Mouse (Mus musculus): Measurements from ENCODE around the gene Tmem109.

The Tmem109 gene

DNA sequence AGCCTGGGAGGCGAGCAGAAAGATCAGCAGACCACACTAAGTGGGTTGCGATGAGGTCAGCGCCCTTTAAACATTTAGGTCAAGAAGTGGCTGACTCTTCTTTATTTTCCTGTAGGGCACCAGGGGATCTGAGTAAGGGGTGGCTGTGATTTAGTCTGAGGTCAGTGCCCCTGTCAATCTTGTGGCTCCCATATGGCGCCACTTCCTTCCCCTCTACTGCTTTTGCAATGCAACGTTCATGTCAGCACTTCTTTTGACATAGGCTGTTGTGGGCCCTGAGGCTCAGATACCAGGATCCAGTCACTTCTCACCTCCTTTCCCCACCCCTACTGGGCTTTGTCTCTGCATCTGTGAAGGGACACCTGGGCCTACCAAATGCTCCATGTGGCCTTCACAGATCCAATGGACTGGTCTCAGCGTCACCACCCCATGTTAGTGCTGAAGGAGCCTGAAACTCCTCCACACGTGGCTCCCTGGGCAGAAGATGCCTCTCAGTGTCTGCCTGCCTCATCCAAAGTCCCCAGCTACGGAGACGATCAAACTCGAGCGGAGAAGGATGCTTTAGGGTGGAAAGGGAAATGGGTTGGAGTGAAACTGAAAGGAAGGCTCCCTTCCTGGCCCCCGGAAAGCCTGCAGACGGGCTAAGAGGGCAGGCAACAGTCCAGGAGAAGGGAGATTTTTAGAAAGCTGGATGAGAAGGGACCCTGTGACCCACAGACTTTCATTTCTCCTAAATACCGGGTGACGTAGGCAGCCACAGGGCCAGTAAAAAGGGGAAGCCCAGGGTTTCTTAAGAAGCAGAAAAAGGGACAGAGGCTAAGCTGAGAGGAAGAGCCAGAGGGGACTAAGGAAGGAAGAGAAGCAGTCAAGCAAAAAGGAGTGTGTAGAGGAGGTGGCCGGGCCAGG is 39.8 kb downstream of the Tmem109 start:
- DNase-seq (ENCODE audit: low read depth, low spot score), result peak; percentile 54

DNA sequence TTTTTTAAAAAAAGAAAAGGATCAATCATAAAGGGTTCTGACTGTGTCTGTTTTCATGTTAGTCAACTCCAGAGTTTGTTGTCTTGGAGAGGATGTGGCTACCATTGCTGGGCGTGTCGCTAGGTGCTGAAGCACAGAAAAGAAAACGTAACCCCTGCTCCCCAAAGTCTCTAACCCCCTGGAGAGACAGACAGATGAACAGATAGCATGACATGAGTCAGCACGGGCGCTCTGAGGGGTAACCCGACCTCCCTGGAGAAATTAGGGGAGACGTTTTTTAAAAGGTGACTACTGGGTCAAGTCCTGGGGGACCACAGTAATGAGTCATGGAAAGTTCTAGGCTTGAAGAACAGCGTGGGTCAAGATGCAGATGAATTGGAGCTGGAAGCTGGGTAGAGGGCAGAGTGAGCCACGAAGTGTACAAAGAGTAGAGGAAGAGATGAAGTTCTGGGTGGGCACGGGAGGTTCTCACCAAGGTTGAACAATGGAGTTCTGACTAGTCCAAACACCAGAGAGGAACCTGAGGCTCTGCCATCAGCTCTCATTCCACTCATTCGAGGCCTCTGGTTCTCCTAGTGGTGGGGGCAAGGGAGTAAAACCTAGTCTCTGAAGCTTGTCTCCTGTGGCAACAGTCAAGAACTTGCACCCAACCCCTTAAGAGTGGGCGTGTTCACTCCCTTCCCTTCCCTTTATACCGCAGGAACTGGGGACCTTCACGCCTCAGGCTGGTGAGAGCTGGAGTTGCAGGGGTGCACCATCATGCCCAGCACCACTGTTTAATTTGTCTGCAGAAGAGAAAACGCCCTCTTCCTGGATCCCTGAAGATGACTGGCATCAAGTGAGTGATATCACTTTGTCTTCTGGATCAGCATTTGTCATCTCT is 42.5 kb downstream of the Tmem109 start, which contains the start of gene Slc15a3:
Slc15a3 (plus strand) TSS at position 718 of the 883 bp plus-strand sequence.
- no peak for DNase-seq (ENCODE audit: low read depth, low spot score)

DNA sequence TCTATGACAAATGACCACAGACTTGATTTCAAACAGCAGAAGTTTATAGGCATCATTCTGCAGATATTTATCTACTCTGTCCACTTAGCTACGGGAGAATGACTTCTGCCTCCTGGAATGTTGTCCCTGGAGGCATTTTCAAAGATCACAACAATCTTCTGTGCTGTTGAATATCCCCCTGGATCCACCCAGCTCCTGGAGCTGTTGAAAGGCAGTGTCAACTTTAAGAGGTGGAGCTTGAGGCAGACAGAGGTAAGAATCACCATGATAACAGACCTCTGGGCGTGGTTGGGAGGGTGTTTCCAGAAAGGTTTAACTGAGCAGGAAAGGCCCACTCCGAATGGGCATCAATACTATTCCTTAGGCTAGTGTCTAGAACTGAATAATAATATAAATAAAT is 46.1 kb downstream of the Tmem109 start:
- DNase-seq (ENCODE audit: low read depth, low spot score), result no peak

DNA sequence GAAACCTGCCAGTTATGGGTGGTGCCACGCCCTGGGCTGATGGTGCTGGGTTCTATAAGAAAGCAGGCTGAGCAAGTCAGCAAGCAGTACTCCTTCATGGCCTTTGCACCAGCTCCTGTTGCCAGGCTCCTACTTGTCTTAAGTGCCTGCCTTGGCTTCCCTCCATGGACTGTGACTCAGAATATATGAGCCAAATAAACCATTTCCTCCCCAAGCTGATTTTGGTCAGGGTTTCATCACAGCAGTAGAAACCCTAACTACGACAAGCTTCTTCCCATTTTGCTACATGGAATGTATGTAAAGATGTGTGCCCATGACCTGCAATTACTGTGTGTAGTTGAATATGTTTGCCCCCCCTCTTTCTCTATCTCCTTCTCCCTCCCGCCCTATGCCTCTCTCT is 48.2 kb downstream of the Tmem109 start:
- no peak for DNase-seq (ENCODE audit: low read depth, low spot score)

DNA sequence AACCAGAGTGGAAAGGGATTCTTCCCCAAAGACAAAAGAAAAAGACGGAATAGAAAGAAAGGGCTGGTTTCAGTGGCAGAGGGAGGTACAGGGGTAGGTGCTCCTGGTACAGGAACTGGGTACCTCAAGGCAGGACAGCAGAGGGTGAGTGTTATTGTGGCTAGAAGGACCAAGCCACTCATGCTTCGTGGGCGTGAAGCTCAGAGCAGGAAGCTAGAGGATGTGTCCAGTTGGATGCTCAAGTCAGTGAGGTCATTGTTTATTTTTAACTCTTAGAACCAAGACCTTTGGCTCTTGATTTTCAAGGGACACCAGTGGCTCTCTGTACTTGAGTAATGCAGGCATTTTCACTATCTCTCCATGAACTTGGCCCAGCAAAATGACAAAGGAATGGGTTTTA is 49.8 kb downstream of the Tmem109 start:
- DNase-seq (ENCODE audit: low read depth, low spot score), result no peak

DNA sequence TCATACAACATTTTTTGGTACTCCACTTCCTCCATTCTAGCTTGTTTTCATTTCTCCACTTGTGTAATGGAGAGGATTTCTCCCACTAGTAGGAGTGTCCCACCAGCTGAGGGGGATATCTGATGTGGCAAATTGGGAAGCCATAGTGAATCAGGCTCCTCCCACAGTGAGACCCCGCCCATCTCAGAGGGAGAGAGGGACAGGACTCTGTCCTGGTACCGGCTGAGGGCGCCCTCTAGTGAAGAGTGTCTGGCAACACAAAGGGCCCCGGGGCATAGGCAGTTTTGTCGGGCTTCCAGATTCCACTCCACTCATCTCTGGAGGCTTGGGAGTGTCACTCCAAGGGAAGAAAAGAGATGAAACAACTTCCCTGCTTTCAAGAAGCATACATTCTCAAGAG is 50.4 kb downstream of the Tmem109 start:
- DNase-seq (ENCODE audit: low read depth, low spot score), result peak; percentile 38

DNA sequence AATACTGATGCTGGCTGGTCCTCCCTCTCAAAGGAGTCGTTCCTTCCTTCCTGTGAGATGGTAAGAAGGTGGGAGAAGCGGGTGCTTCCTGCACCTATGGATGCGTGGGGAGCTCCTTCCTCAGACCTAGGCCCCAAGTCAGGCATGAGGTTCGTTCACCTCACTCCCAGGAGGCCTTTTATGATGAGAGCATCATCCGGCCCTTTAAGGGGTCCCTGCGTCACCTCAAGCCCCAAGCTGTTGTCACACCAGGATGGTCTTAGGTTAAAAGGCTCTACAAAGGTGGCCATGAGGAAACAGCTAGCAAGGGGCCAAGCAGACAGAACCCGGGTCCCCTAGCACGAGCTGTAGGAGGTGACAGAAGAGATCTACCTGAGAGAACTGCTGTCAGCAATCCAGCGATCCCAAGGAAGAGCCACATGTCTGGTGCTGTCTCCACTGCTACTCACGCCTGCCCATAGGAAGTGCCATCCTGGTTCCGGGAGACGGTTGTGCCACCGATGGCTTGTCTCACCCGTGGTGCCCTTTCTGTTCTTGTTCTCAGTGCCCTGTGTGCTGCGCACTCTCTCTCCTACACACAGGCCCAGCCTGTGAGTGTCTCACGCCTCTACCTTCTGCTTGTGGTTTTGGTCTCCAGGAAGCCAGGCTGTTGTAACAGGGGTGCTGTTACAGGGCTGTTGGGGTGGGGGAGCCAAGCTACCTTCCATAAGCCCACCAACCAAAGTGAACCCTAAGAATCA is 52.2 kb downstream of the Tmem109 start, which contains the start of gene Cd6:
Cd6 (minus strand) TSS at position 623 of the 740 bp plus-strand sequence.
- DNase-seq (ENCODE audit: low read depth, low spot score), result no peak

DNA sequence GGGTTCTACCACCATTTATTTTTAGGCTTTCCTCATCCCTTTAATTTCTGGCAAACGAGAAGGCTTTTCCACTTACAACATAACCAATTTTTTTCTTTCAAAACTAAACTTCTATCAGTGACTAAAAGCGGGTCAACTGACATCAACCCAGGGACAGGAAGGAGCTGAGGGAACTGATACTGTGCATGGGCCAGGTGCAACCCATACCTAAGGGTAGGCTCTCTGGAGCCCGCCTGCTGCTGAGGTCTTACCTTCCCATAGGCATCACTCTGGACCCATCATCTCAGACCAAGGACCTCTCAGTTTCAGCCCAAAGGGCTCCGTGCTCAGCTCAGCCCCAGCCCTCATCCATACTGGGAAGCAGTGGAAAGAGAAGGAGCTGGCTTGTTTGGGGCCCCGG is 53.5 kb downstream of the Tmem109 start:
- DNase-seq (ENCODE audit: low read depth, low spot score), result no peak

DNA sequence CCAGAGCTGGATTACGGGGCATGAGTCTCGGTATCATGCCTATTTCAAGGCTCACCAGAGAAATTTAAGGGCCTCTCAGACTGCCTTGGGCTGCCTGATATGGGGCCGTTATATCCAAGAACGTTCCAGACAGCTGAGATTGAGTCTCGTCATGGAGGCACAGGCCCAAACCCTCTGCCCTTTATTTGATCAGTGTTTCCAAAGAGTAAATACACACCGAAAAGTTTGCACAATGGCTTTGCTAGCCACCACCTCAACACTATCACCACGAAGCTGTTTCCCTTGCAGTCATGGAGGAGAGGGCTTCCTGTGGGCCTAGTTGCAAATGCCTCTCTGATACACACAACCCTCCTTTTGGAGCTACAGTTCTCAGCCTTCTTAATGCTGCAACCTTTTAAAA is 57.7 kb downstream of the Tmem109 start:
- DNase-seq (ENCODE audit: low read depth, low spot score), result no peak

DNA sequence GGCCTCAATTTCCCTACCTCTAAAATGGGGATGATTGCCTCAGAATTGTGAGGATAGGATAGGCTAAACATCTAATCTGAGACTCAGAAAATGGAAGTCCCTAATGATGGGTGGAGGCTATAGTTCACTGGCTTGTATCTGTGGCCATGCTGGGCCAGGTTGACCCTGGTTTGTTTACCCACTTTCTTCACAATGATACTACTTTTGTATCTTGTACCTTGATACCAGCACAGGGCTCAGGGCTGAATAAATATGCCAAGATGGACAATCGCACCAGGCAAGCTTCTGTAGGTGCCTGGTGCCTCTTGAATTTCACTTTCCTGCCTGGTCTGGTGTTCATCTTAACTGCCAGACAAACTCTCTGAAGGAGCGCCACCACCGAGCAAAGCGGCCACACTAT is 59.3 kb downstream of the Tmem109 start:
- no peak for DNase-seq (ENCODE audit: low read depth, low spot score)

DNA sequence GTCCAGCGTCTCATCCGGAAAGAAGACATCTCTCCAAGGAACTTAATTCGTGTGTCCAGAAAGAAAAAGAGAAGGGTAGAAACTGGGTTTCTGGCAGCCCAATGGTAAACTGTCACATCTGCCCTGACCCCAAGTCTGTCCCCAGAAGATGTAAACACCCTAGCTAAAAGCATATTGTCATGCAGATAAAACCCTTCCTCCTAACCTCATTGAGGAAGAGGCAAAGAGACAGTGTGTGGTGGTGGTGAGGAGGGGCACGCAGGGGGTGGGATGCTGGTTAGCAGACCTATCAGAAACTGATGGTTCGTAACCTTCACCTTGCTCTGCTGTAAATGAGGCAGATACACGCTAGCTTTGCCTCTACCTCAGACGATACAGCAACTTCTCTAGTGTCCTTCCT is 60.5 kb downstream of the Tmem109 start:
- no peak for DNase-seq (ENCODE audit: low read depth, low spot score)

All from skeletal muscle tissue, adult 2 months (tissue).